In the genomic region with DNA sequence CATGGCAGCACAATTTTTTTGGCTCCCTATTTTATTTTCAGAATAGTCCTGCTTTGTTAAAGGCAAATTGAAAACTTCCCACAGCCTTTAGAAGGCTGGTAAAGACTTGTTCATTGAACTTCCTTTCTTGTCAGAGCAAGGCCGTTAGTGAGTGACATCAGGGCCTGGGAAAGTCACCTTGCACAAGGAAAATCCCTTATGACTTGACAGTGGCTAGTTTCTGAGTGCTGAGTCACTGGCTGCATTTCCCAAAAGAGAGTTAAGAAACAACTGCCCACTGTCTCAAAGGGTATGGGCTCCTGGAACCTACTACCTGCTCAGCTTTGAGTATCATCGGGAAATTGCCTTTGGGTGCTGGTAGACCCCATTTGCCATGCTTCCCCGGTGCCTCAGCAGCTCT, we compare ENCODE assay signal across 17 mouse cellular contexts.
DNase-seq lines count a peak whose midpoint lies in the region; ATAC-seq lines count a peak whose summit lies in the region.
"Had no signal": no experiment of that assay in that cellular context is flagged by ENCODE, and none has a peak within 500 bp of the region (broad histone marks: within the 10 kb centered on the region; RNA-seq: fewer than 3 reads in every experiment).

No protein-coding gene starts in this region.

- DNase-seq in intestine, embryonic 14.5 days (ENCODE audit: low spot score): peak; percentile 41
- DNase-seq in Muller cell, postnatal 12 days (ENCODE audit: inconsistent ontology term): peak; percentile 32
- DNase-seq in adrenal gland, postnatal 36 days: peak; percentile 22 to 33
- no peak for DNase-seq in thymus, postnatal 0 days (ENCODE audit: low spot score)
- DNase-seq: cerebellum, postnatal 14 days; heart, adult 18-20 months; kidney, adult 2 months; kidney, postnatal 36 days; left cerebral cortex, postnatal 4 days; thymus, postnatal 4 days had no signal

- H3K79me2 ChIP-seq in macrophage (ENCODE audit: inconsistent target): no peaks in the 10 kb centered on the region

- no peak overlapping the region for H3K4me2 ChIP-seq in intestine, embryonic 14.5 days (ENCODE audit: low read length)
- H3K4me2 ChIP-seq in intestine, embryonic 16.5 days (ENCODE audit: low read depth, low read length): no peak overlapping the region
- H3K4me2 ChIP-seq: neural tube, embryonic 15.5 days had no signal

- H3K9ac ChIP-seq in intestine, embryonic 14.5 days (ENCODE audit: low read length): no peak overlapping the region
- H3K9ac ChIP-seq in intestine, embryonic 16.5 days (ENCODE audit: low read depth, low read length): no peak overlapping the region
- H3K9ac ChIP-seq: neural tube, embryonic 15.5 days had no signal

- H3K4me3 ChIP-seq in intestine, embryonic 14.5 days (ENCODE audit: low read depth, low read length): no peak overlapping the region
- H3K4me3 ChIP-seq in intestine, embryonic 16.5 days (ENCODE audit: low read length): no peak overlapping the region
- no peak overlapping the region for H3K4me3 ChIP-seq in macrophage (ENCODE audit: inconsistent target)
- H3K4me3 ChIP-seq: hindbrain, embryonic 10.5 days; left cerebral cortex, adult 2 months; neural tube, embryonic 15.5 days had no signal

- H3K27me3 ChIP-seq in intestine, embryonic 14.5 days (replicated peaks; ENCODE audit: control insufficient read depth, insufficient read depth, low read length): no peaks in the 10 kb centered on the region
- H3K27me3 ChIP-seq in intestine, embryonic 16.5 days (replicated peaks; ENCODE audit: control insufficient read depth, insufficient read depth, low read length): no peaks in the 10 kb centered on the region
- H3K27me3 ChIP-seq: neural tube, embryonic 15.5 days had no signal

- no peak for ATAC-seq in intestine, embryonic 14.5 days (replicated peaks; ENCODE audit: low FRiP score, low TSS enrichment, low read depth)
- ATAC-seq in intestine, embryonic 16.5 days: no peak
- ATAC-seq in CD4-positive, CD25-positive, alpha-beta regulatory T cell, adult 4 months: no peak
- ATAC-seq: midbrain, embryonic 16.5 days had no signal

- 86% methylated on average over 3 of the region's 3 CpGs for WGBS in intestine, embryonic 14.5 days
- 82% methylated on average over 3 of the region's 3 CpGs for WGBS in intestine, embryonic 16.5 days
- 60% methylated on average over 3 of the region's 3 CpGs for WGBS in macrophage (ENCODE audit: missing documents)

- H3K4me1 ChIP-seq in intestine, embryonic 14.5 days (replicated peaks; ENCODE audit: control insufficient read depth, insufficient read depth, low read length): peaks cover 5% of the 10 kb centered on the region; the same call in 1 of the 2 replicates
- H3K4me1 ChIP-seq in intestine, embryonic 16.5 days (ENCODE audit: control insufficient read depth, insufficient read depth, low read length): peaks cover 4% of the 10 kb centered on the region; the same call in 1 of the 2 replicates

- no peak overlapping the region for H3K27ac ChIP-seq in intestine, embryonic 14.5 days (ENCODE audit: low read depth)
- H3K27ac ChIP-seq in intestine, embryonic 16.5 days (ENCODE audit: low read length): no peak overlapping the region
- H3K27ac ChIP-seq in macrophage: peak overlapping the region; percentile 47
- H3K27ac ChIP-seq: hindbrain, embryonic 10.5 days; left cerebral cortex, adult 2 months; neural tube, embryonic 15.5 days had no signal

- no peaks in the 10 kb centered on the region for H3K9me3 ChIP-seq in intestine, embryonic 14.5 days (ENCODE audit: control insufficient read depth, low read length)
- no peaks in the 10 kb centered on the region for H3K9me3 ChIP-seq in intestine, embryonic 16.5 days (ENCODE audit: control insufficient read depth, low read length)
- H3K9me3 ChIP-seq: hindbrain, embryonic 10.5 days; neural tube, embryonic 15.5 days had no signal

- no peaks in the 10 kb centered on the region for H3K36me3 ChIP-seq in intestine, embryonic 14.5 days (ENCODE audit: control insufficient read depth, insufficient read depth, low read length)
- no peaks in the 10 kb centered on the region for H3K36me3 ChIP-seq in intestine, embryonic 16.5 days (ENCODE audit: control insufficient read depth, insufficient read depth, low read length)
- no peaks in the 10 kb centered on the region for H3K36me3 ChIP-seq in macrophage (ENCODE audit: inconsistent target)
- H3K36me3 ChIP-seq: hindbrain, embryonic 10.5 days; neural tube, embryonic 15.5 days had no signal
